Mouse (Mus musculus) cortical plate, adult 2 months (tissue): ENCODE measurements around the gene Med20. TPM values are rescaled to one million over a fixed set of nuclear protein-coding genes. Genes with fewer than 3 reads are reported as not detected.
"Not testable (repeated sequence)": the region's sequence is repeated elsewhere in the genome, so short reads cannot be mapped to it uniquely, and the experiment has no call there.

Experiments
- H3K27ac ChIP-seq: fragments of 200-500 bp; 2 replicates; pipeline ENCODE4 v1.5.1; 2012; ENCODE audit warnings: low read length, control low read depth, inconsistent platforms; ENCODE audit not compliant: insufficient read depth
- H3K4me1 ChIP-seq: fragments of 200-500 bp; 2 replicates; pipeline ENCODE4 v1.6.1; 2011; ENCODE audit warnings: low read length; ENCODE audit not compliant: control insufficient read depth, insufficient read depth
- H3K4me3 ChIP-seq: fragments of 200-500 bp; 2 replicates; pipeline ENCODE4 v1.5.1; 2011; ENCODE audit warnings: mild to moderate bottlenecking, low read length, control low read depth; ENCODE audit not compliant: insufficient read depth
- CTCF ChIP-seq: fragments of 200-500 bp; IDR thresholded peaks from 2 replicates; pipeline ENCODE4 v1.5.1; 2011; ENCODE audit warnings: mild to moderate bottlenecking, control low read depth, low read length; ENCODE audit not compliant: insufficient read depth; ENCODE audit errors: extremely low read depth
- POLR2A ChIP-seq: fragments of 200-500 bp; IDR thresholded peaks from 2 replicates; pipeline ENCODE4 v1.6.1; 2011; ENCODE audit warnings: mild to moderate bottlenecking, low read length, control low read depth; ENCODE audit not compliant: insufficient read depth; ENCODE audit errors: extremely low read depth
- polyA plus RNA-seq: library from polyadenylated mRNA; depleted of rRNA; stranded (reverse); fragments of >200 nt; gene quantifications from 2 replicates; pipeline ENCODE4 v1.2.3, GENCODE M21; 2012

Med20 gene
- polyA plus RNA-seq, 1 experiment, result 32.6 TPM

DNA sequence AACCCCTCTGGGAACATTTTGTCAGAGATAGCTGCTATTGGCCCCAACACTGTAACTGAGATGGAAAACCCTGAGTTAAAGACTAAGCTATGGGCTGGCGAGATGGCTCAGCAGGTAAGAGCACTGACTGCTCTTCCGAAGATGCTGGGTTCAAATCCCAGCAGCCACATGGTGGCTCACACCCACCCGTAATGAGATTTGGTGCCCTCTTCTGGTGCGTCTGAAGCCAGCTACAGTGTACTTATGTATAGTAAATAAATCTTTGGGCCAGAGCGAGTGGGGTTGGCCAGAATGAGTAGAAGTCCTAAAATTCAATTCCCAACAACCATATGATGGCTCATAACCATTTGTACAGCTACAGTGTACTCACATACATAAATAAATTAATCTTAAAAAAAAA, 5.2 kb upstream of the Med20 start:
- Histone ChIP-seq H3K4me3 (no peak overlapping the region), H3K4me1 (no peaks in the 10 kb centered on the region; the same call in 1 of the 2 replicates), H3K27ac (no peak overlapping the region)
- no peak for TF ChIP-seq POLR2A
- 0 out of 2 replicates have a peak, but pooled peaks have one; percentile 10 for TF ChIP-seq CTCF

DNA sequence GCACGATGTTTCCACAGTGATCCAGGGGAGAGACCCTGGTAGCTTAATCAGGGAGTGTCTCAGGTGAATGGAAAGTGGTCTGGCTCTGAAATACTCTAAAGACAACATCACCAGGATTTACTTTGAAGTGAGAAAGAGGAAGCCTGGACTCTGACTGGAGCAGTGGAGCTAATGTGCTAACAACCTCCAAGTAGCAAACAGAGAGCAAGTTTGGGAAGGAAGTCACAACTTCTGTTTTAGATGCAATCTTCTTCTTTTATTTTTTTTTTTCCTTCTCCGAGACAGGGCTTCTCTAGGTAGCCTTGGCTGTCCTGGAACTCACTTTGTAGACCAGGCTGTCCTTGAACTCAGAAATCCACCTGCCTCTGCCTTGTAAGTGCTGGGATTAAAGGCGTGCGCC, 2.2 kb upstream of the Med20 start:
- TF ChIP-seq CTCF (no peak), POLR2A (no peak)
- no peak overlapping the region for H3K4me3 ChIP-seq
- H3K27ac ChIP-seq, result no peak overlapping the region
- peaks cover 5% of the 10 kb centered on the region for H3K4me1 ChIP-seq

- H3K27ac ChIP-seq, result no peak overlapping the region
Observed at GRCm38 (mm10) chr17:47611661-47611982, 240 bp downstream of the Med20 start.

GRCm38 (mm10) chr17:47614018-47614417, 2.6 kb downstream of the Med20 start:
- Histone ChIP-seq H3K27ac (no peak overlapping the region), H3K4me3 (no peak overlapping the region), H3K4me1 (peaks cover 5% of the 10 kb centered on the region)
- TF ChIP-seq POLR2A (no peak), CTCF (peak; percentile 59)

More at GRCm38 (mm10) chr17:47611661-47611982, 240 bp downstream of the Med20 start:
- TF ChIP-seq CTCF (no peak), POLR2A (no peak)
- Histone ChIP-seq H3K4me1 (peaks cover 5% of the 10 kb centered on the region), H3K4me3 (peak overlapping the region; percentile 75)

- Histone ChIP-seq H3K4me1 (peaks cover 5% of the 10 kb centered on the region), H3K4me3 (no peak overlapping the region), H3K27ac (no peak overlapping the region)
- TF ChIP-seq POLR2A (no peak), CTCF (no peak)
Observed at GRCm38 (mm10) chr17:47616119-47616518, 4.7 kb downstream of the Med20 start.

DNA sequence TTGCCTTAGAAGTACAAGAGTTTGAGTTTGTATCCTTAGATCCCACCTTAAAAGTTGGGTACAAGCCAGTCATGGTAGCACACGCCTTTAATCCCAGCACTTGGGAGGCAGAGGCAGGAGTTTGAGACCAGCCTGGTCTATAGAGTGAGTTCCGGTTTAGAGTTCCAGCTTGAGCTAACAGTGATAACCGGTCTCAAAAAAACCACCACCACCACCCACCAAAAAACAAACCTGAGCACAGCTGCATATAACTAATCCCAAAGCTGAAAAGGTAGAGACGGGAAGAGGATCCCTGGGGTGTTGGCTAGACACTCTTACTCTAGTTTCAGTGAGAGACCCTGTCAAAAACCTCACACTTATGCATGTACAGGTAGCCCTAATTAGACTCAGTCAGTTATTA, 5.3 kb downstream of the Med20 start:
- TF ChIP-seq CTCF (no peak), POLR2A (no peak)
- Histone ChIP-seq H3K4me1 (peaks cover 5% of the 10 kb centered on the region), H3K4me3 (no peak overlapping the region), H3K27ac (no peak overlapping the region)

DNA sequence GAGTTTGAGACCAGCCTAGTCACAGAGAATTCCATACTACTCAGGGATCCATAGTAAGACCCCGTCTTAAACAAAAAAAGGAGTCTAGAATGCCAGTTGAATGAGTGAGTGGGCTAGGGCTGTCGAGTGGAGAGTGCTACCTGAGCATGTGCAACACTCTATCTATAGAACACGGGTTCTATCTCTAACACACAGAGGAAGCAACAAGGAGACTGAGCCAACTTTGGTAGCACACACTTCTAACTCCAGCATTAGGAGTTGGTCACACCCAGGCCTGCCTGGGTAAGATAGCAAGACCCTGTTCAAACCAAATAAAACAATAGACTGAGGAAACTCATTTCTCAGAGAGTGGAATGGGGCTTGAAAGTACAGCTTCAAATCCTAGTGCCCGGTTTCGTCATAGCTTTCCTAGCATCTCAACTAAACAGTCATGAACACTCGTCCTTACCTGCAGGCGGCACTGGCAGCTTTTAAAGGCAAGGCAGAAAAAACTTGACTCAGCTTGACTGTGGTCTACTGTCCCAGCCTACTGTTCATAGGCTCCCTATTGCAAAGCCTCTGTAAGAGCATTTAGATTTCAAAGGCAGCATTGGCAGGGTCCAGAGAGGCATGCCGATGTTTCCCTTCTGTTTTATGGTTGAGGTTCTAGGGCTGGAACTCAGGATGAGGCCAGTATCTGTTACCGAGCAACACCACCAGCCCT, 6.4 kb downstream of the Med20 start:
- TF ChIP-seq POLR2A, result no peak
- no peak for TF ChIP-seq CTCF
- no peak overlapping the region for H3K27ac ChIP-seq
- H3K4me3 ChIP-seq, result no peak overlapping the region
- H3K4me1 ChIP-seq, result peaks cover under 1% of the 10 kb centered on the region

DNA sequence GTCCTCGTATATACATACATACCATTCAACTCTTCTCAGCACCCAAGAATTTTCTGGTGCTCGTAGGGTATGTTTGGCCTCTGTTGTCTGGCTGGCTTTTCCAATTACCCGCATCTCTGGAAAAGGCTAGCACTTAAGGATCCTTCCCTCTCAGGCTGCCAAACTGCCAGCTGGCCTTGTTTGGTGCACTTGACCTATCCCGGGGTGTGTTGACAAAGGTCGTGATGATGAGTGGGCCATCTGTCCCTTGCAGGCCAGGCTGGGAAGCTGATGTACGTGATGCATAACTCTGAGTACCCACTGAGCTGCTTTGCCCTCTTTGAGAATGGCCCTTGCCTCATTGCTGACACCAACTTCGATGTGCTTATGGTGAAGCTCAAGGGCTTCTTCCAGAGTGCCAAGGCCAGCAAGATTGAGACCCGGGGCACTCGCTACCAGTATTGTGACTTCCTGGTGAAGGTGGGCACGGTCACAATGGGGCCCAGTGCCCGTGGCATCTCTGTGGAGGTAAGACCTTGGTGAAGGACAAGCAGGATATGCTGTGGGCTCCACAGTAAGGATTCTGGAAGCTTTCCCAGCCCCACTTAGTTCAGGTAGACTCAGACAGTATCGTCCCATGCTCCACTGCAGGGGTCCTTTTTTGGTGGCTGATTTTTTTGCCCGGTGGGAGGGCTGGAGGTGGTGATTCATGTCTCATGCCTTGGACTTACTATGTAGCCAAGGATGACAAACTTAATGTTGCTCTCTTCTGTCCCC, 7.4 kb downstream of the Med20 start:
- no peak overlapping the region for H3K4me3 ChIP-seq
- H3K4me1 ChIP-seq, result no peaks in the 10 kb centered on the region
- TF ChIP-seq CTCF (no peak), POLR2A (no peak)
- H3K27ac ChIP-seq, result no peak overlapping the region

DNA sequence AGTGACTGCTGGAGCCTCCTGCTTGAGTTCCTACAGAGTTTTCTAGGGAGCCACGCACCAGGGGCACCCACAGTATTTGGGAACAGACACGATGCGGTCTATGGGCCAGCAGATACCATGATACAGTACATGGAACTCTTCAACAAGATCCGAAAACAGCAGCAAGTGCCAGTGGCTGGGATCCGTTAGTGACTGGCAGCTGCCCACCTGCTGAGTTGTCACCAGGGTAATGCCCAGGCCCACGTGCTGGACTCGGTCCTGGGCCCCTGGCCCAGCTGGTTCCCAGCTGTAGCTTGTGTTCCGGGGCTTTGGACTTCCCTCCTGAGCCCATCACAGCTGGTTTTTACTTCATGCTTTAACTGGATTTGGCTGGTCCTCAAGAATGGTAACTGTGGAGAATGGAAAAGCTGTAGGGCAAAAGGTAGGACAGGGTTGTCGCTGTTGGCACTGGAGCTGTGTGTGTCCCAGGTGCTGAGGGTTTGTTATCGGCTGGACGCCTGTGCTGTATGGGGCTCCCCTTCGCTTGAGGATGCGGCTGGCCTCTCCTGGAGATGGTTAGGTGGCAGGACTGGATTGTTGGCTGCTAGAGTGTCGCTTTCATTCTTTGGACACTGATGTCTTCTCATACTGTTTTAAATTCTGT, 11.7 kb downstream of the Med20 start:
- TF ChIP-seq CTCF (no peak), POLR2A (no peak)
- H3K4me1 ChIP-seq, result no peaks in the 10 kb centered on the region
- H3K27ac ChIP-seq, result no peak overlapping the region
- H3K4me3 ChIP-seq, result no peak overlapping the region

- not testable (repeated sequence) for H3K4me3 ChIP-seq, H3K4me1 ChIP-seq, H3K27ac ChIP-seq
Observed at GRCm38 (mm10) chr17:47624572-47624971, 13.2 kb downstream of the Med20 start.

DNA sequence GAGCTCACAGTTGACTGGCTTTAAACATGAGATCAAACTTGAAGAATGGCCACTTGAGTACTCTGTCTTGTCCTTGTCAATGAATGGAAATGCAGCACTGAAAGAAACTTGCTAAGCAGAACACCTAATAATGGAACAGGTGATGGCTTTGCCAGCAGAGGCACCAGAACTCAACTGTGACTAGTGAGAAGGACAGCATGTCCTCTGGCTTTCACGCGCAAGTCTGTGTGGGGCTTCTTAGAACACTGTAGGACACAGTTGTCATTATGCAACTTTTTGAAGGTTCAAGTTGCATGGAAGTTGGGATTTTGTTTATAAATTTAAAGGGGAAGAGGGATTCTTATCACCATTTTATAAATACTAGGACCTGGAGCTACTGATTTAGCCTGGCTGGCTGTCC, 13.7 kb downstream of the Med20 start:
- H3K4me3 ChIP-seq, result no peak overlapping the region
- no peak overlapping the region for H3K27ac ChIP-seq
- no peaks in the 10 kb centered on the region for H3K4me1 ChIP-seq
- TF ChIP-seq POLR2A (no peak), CTCF (no peak)
